Mouse (Mus musculus) gastrocnemius, postnatal 14 days (tissue): ENCODE results near the gene Rnaseh1. TPM values are rescaled to one million over a fixed set of nuclear protein-coding genes. Genes with fewer than 3 reads are reported as not detected.

Experiments used
- DNase-seq: peaks from one replicate; pipeline ENCODE4 v3.0.0; 2021; ENCODE audit warnings: mixed read lengths
- intact Hi-C: fragments of 180-260 bp; cut with DNase I; formaldehyde crosslinking; loops from one replicate; pipeline ENCODE4 v1.15.1; 2025; ENCODE audit warnings: low total_unique reads
- microRNA-seq, 2 experiments: library from miRNA; unstranded; fragments of <30 nt; microRNA quantifications; one replicate each; pipeline ENCODE4 v1.2.0; 2021
- total RNA-seq, 2 experiments: library from RNA; stranded (reverse); gene quantifications; 2 replicates each; pipeline ENCODE4 v1.2.3; 2021

Gene Rnaseh1
- total RNA-seq, 2 experiments from 2014 or later, result 4.6 to 5.1 TPM

- DNase-seq, result peak; percentile 84
- intact Hi-C loops, result no loop called here
Observed at GRCm38 (mm10) chr12:28700561-28701025, 51.2 kb downstream of the Rnaseh1 start.

- intact Hi-C loops, result no loop called here
- DNase-seq, result no peak
Observed at GRCm38 (mm10) chr12:28701302-28701701, 51.9 kb downstream of the Rnaseh1 start.

GRCm38 (mm10) chr12:28704381-28704780, 55.0 kb downstream of the Rnaseh1 start:
- no peak for DNase-seq
- intact Hi-C loops, result no loop called here

GRCm38 (mm10) chr12:28705204-28705603, 55.8 kb downstream of the Rnaseh1 start:
- intact Hi-C loops, result no loop called here
- DNase-seq, result no peak

- intact Hi-C loops, result no loop called here
Observed at GRCm38 (mm10) chr12:28708154-28708553, 58.8 kb downstream of the Rnaseh1 start.

More at GRCm38 (mm10) chr12:28708154-28708553, 58.8 kb downstream of the Rnaseh1 start:
- DNase-seq, result no peak

Small RNA genes within 50 kb of the gene (microRNA-seq; reads per million reads assigned to microRNA genes)
- gene Mir6937, result 0 to 0.64 reads per million in 2 experiments

Other genes starting within 250 kb of the Rnaseh1 start
- gene Dcdc2c, start 97.2 kb upstream of the Rnaseh1 start, total RNA-seq, result under 1 TPM in 1 of 2 experiments, not detected in 1; 0.16 TPM
- gene Allc, start 67.1 kb upstream of the Rnaseh1 start, total RNA-seq, result not detected
- gene Colec11, start 26.2 kb upstream of the Rnaseh1 start, total RNA-seq, result 1 to 10 TPM; 1.4 TPM
- gene Rps7, start 13.6 kb upstream of the Rnaseh1 start, total RNA-seq, result 100 to 1,000 TPM; 261 to 309 TPM
- 10 to 100 TPM; 25.1 TPM for gene Adi1, start 25.6 kb downstream of the Rnaseh1 start, total RNA-seq
- gene Trappc12, start 100.9 kb downstream of the Rnaseh1 start, total RNA-seq, result 10 to 100 TPM; 13.6 to 14.8 TPM
- 1 to 10 TPM; 6.4 to 7.0 TPM for gene Eipr1, start 102.2 kb downstream of the Rnaseh1 start, total RNA-seq